ENCODE assay signal across 16 mouse cellular contexts in the genomic region with DNA sequence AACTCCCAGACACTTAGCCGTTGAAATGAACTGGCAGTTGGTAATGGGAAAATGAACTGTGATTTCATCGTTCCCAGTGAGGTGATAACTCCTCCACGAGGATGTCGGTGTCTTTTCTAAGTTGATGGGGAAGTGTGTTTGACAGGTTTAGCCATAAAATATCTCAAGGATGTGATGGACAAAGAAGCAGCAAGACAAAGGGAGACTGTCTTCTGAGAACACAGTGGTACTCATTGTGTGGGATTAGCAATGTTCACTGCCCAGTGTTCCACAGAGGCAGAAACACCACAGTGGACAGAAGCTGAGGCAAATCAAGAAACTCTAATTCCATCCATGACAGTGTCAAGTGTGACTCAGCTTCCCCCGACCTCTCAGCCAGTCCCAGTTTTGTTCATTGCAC.
"Had no signal": no experiment of that assay in that cellular context is flagged by ENCODE, and none has a peak within 500 bp of the region (broad histone marks: within the 10 kb centered on the region; RNA-seq: fewer than 3 reads in every experiment).

No protein-coding gene starts in this region.

- H3K4me1 ChIP-seq: neural tube, embryonic 12.5 days; neural tube, embryonic 13.5 days; neural tube, embryonic 15.5 days; stomach, embryonic 15.5 days had no signal

- H3K36me3 ChIP-seq: neural tube, embryonic 12.5 days; neural tube, embryonic 13.5 days; neural tube, embryonic 15.5 days; stomach, embryonic 15.5 days had no signal

- H3K27ac ChIP-seq: neural tube, embryonic 12.5 days; neural tube, embryonic 13.5 days; neural tube, embryonic 15.5 days; stomach, embryonic 15.5 days; stomach, postnatal 0 days had no signal

- H3K9ac ChIP-seq: neural tube, embryonic 12.5 days; neural tube, embryonic 13.5 days; neural tube, embryonic 15.5 days; stomach, embryonic 15.5 days had no signal

- H3K9me3 ChIP-seq: neural tube, embryonic 12.5 days; neural tube, embryonic 13.5 days; neural tube, embryonic 15.5 days; stomach, embryonic 15.5 days had no signal

- H3K4me3 ChIP-seq: neural tube, embryonic 12.5 days; neural tube, embryonic 13.5 days; neural tube, embryonic 15.5 days; stomach, embryonic 15.5 days had no signal

- DNase-seq: right cerebral cortex, adult 18-20 months; right cerebral cortex, postnatal 14 days; right cerebral cortex, postnatal 25 days; right cerebral cortex, postnatal 4 days; spleen, adult 18-20 months; thymus, adult 18-20 months; thymus, adult 2 months; thymus, postnatal 14 days; thymus, postnatal 25 days; thymus, postnatal 36 days; thymus, postnatal 4 days had no signal

- H3K4me2 ChIP-seq: neural tube, embryonic 12.5 days; neural tube, embryonic 13.5 days; neural tube, embryonic 15.5 days; stomach, embryonic 15.5 days had no signal

- H3K27me3 ChIP-seq: neural tube, embryonic 12.5 days; neural tube, embryonic 13.5 days; neural tube, embryonic 15.5 days; stomach, embryonic 15.5 days had no signal
